Mouse (Mus musculus): ENCODE data around the gene Olfr1181.
"Not testable (repeated sequence)": the region's sequence is repeated elsewhere in the genome, so short reads cannot be mapped to it uniquely, and the experiment has no call there.

Olfr1181 gene

GRCm38 (mm10) chr2:88426071-88426470 is at the start of gene Olfr1181:
Olfr1181 (minus strand) TSS chr2:88426171.
- in situ Hi-C loops (cut with MboI), result no loop called here

GRCm38 (mm10) chr2:88454567-88454966 is 28.6 kb upstream of the Olfr1181 start, which contains the start of gene Olfr1183:
Olfr1183 (plus strand) TSS chr2:88454867.
- in situ Hi-C loops (cut with MboI), result not testable (repeated sequence)

- in situ Hi-C loops (cut with MboI), result no loop called here
These were observed 23.1 kb upstream of the Olfr1181 start, which contains the start of gene Gm13757 for GRCm38 (mm10) chr2:88449031-88449430. Gm13757 (minus strand) TSS chr2:88449131.

GRCm38 (mm10) chr2:88419051-88419450 is 6.9 kb downstream of the Olfr1181 start, which contains the start of gene Olfr1180:
Olfr1180 (minus strand) TSS chr2:88419151.
- in situ Hi-C loops (cut with MboI), result no loop called here

GRCm38 (mm10) chr2:88406353-88406752 is 19.6 kb downstream of the Olfr1181 start, which contains the start of gene Olfr1179:
Olfr1179 (minus strand) TSS chr2:88406453.
- in situ Hi-C loops (cut with MboI), result no loop called here

GRCm38 (mm10) chr2:88386762-88387161 is 39.2 kb downstream of the Olfr1181 start, which contains the start of gene Olfr1178:
Olfr1178 (plus strand) TSS chr2:88387062.
- in situ Hi-C loops (cut with MboI), result no loop called here

All from mature B cell (primary cell).